Mouse (Mus musculus) layer of hippocampus, adult 18-20 months (tissue): ENCODE measurements at regions not wholly inside any gene's neighbourhood (a gene's known extent, or its start where the extent isn't known, plus 50 kb on each side); places are given as distances from the start of the nearest gene placed in this dataset.

Experiments
- DNase-seq, 2 experiments: peaks; one replicate each; pipeline ENCODE4 v3.0.0; 2022; ENCODE audit warnings: low spot score in 2 of 2

- DNase-seq, result peak in 1 of 2 experiments; percentile 19
Measured at GRCm38 (mm10) chr19:51977236-51977961, 286.7 kb upstream of the Ins1 start.

GRCm38 (mm10) chr19:51997161-51997560, 266.9 kb upstream of the Ins1 start:
- no peak for DNase-seq
